ENCODE assay signal across 18 mouse cellular contexts in the genomic region with DNA sequence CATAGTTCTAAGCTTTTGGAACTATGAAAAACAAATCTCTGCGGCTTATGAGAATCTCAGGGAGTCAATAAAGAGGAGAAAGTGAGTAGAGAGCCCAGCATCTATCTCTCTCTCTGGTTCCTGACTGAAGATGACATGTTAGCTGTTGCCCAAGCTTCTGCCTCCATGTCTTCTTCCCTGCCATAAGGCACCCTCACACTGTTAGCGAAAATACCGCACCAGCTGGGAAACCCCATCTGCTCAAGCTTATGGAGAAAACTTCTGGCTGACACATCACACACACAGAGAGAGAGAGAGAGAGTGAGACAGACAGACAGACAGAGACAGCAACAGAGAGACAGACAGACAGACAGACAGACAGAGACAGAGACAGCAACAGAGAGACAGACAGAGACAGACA. TPM values are rescaled to one million over a fixed set of nuclear protein-coding genes. Genes with fewer than 3 reads are reported as not detected.
A peak's percentile ranks its signal among the peaks of the same experiment; 100 is the strongest.
DNase-seq lines count a peak whose midpoint lies in the region.
"Had no signal": no experiment of that assay in that cellular context is flagged by ENCODE, and none has a peak within 500 bp of the region (broad histone marks: within the 10 kb centered on the region; RNA-seq: fewer than 3 reads in every experiment).

No protein-coding gene starts in this region.

- H3K4me1 ChIP-seq in embryonic facial prominence, embryonic 10.5 days: no peaks in the 10 kb centered on the region
- H3K4me1 ChIP-seq: kidney, embryonic 15.5 days; limb, embryonic 12.5 days; liver, embryonic 15.5 days; midbrain, embryonic 10.5 days had no signal

- H3K36me3 ChIP-seq in embryonic facial prominence, embryonic 10.5 days (replicated peaks): no peaks in the 10 kb centered on the region
- H3K36me3 ChIP-seq: kidney, embryonic 15.5 days; limb, embryonic 12.5 days; liver, embryonic 15.5 days; midbrain, embryonic 10.5 days had no signal

- H3K4me3 ChIP-seq in embryonic facial prominence, embryonic 10.5 days: no peak overlapping the region
- H3K4me3 ChIP-seq: kidney, embryonic 15.5 days; limb, embryonic 12.5 days; liver, embryonic 15.5 days; midbrain, embryonic 10.5 days had no signal

- no peak overlapping the region for H3K27ac ChIP-seq in embryonic facial prominence, embryonic 10.5 days (replicated peaks)
- H3K27ac ChIP-seq: kidney, embryonic 15.5 days; limb, embryonic 12.5 days; liver, embryonic 15.5 days; midbrain, embryonic 10.5 days had no signal

- H3K9me3 ChIP-seq in embryonic facial prominence, embryonic 10.5 days: no peaks in the 10 kb centered on the region
- H3K9me3 ChIP-seq: kidney, embryonic 15.5 days; limb, embryonic 12.5 days; liver, embryonic 15.5 days; midbrain, embryonic 10.5 days had no signal

- peak; percentile 35 to 78 for DNase-seq in frontal cortex, adult 2 months (ENCODE audit: extremely low spot score in 1 of 2, low spot score in 1 of 2)
- peak; percentile 54 to 76 for DNase-seq in layer of hippocampus, adult 18-20 months (ENCODE audit: low spot score in 2 of 2)
- peak; percentile 54 to 60 for DNase-seq in left cerebral cortex, adult 18-20 months (ENCODE audit: low spot score in 2 of 2)
- DNase-seq in right cerebral cortex, postnatal 14 days: peak; percentile 45
- no peak for DNase-seq in thymus, postnatal 4 days
- DNase-seq in embryonic facial prominence, embryonic 10.5 days (ENCODE audit: low spot score): no peak
- DNase-seq in kidney, adult 9 months: no peak
- DNase-seq: adrenal gland, postnatal 25 days; cerebellum, adult 11-12 months; heart, adult 18-20 months; lung, postnatal 14 days; thymus, adult 2 months had no signal

- 93% methylated on average over 3 of the region's 3 CpGs for WGBS in embryonic facial prominence, embryonic 10.5 days

- no peaks in the 10 kb centered on the region for H3K27me3 ChIP-seq in embryonic facial prominence, embryonic 10.5 days (replicated peaks; ENCODE audit: low read depth, poor library complexity, severe bottlenecking)
- H3K27me3 ChIP-seq: kidney, embryonic 15.5 days; limb, embryonic 12.5 days; liver, embryonic 15.5 days had no signal

RNA-seq across cellular contexts. Expression of a gene that starts 15.2 kb away (rescaled TPM):
- 6.3 and 7.1 TPM in 2 replicates for polyA plus RNA-seq in frontal cortex, adult 2 months (2012; rRNA removed)
- total RNA-seq in layer of hippocampus, adult 18-20 months (2021): 1 to 10 TPM in 1 of 2 experiments, under 1 TPM in 1; 0.59 to 1.2 TPM
- 1 to 10 TPM; 1.7 to 2.2 TPM for total RNA-seq in left cerebral cortex, adult 18-20 months (2021)
- 0.10 and 0.16 TPM in 2 replicates for polyA plus RNA-seq in embryonic facial prominence, embryonic 10.5 days (2016; fragmentation: Nextera tagmentation; extraction: Ambion mirVana)
- polyA plus RNA-seq: CD4-positive, CD25-positive, alpha-beta regulatory T cell, adult 4 months; inflammation-experienced regulatory T-cells, adult 6 months; midbrain, embryonic 10.5 days had no signal

Comparison
In these comparisons a context has a peak if more than half of its experiments do, and no peak if none do; other contexts are left out.
1. DNase-seq: peak in frontal cortex, adult 2 months (2 of 2), layer of hippocampus, adult 18-20 months (2 of 2), left cerebral cortex, adult 18-20 months (2 of 2) and right cerebral cortex, postnatal 14 days (single experiment); none in thymus, postnatal 4 days (single experiment), embryonic facial prominence, embryonic 10.5 days (single experiment) and kidney, adult 9 months (single experiment).